Mouse (Mus musculus): ENCODE results near the gene Wdr59.

GRCm38 (mm10) chr8:111517466-111517865 lies 4.4 kb downstream of the Wdr59 start:
- TF ChIP-seq CTCF (conservative IDR thresholded peaks at IDR 0.05; ENCODE audit: low read length) (no peak), POU5F1 (IDR thresholded peaks at IDR 0.05; ENCODE audit: borderline replicate concordance, low read length) (no peak)
